Mouse (Mus musculus): ENCODE measurements around the gene Klf13.

DNA sequence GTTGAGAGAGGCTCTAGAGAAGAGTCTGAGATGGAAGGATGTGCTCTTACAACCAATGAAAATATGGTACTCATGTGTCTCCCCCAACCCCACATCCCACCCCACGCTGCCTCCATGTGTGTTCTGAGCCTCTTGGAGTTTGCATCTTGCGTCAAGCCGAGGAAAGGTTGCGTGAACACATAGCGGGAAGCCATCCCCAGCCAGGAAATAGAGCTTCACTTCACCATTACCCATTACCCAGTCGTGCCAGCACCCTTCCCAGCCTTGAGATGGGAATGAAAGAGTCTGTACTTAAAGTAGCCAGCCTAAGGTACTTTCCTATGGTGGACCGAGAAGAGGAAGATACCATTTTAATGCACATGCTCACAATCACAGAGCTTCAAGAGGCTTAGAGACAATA, 46.6 kb upstream of the Klf13 start:
- no peak for TF ChIP-seq POLR2A (IDR thresholded peaks at IDR 0.05; ENCODE audit: insufficient read length, low read depth)
- TF ChIP-seq POLR2AphosphoS2 (IDR thresholded peaks at IDR 0.05; ENCODE audit: insufficient read length, low read depth) = no peak

Data from myocyte (in vitro differentiated cells).